Mouse (Mus musculus): ENCODE data around the gene Cstb. TPM values are rescaled to one million over a fixed set of nuclear protein-coding genes. Genes with fewer than 3 reads are reported as not detected.

Cstb gene
- polyA plus RNA-seq, 1 experiment from 2014 or later: 1,296 TPM

GRCm38 (mm10) chr10:78466647-78467046, 41.2 kb downstream of the Cstb start:
- WGBS: 70% methylated on average over 9 of the region's 9 CpGs
- no peak overlapping the region for H3K27ac ChIP-seq (ENCODE audit: low read depth, low read length)
- 0 out of 2 replicates have a peak, but pooled peaks cover 7% of the 10 kb centered on the region for H3K4me1 ChIP-seq (replicated peaks; ENCODE audit: control insufficient read depth, insufficient read depth, low read length)
- H3K27me3 ChIP-seq (replicated peaks; ENCODE audit: control insufficient read depth, insufficient read depth, low read length): no peaks in the 10 kb centered on the region
- no peak overlapping the region for H3K9ac ChIP-seq (ENCODE audit: low read depth, low read length)
- no peak for ATAC-seq
- H3K4me3 ChIP-seq (ENCODE audit: low read depth, low read length): no peak overlapping the region
- TF ChIP-seq CTCF (IDR thresholded peaks at IDR 0.05; ENCODE audit: low read depth): no peak
- no peaks in the 10 kb centered on the region for H3K9me3 ChIP-seq (ENCODE audit: control insufficient read depth)
- no peak overlapping the region for H3K4me2 ChIP-seq (replicated peaks; ENCODE audit: low read depth)
- H3K36me3 ChIP-seq (ENCODE audit: control insufficient read depth, insufficient read depth): no peaks in the 10 kb centered on the region

- H3K4me2 ChIP-seq (replicated peaks; ENCODE audit: low read depth): no peak overlapping the region
- 40% methylated on average over 2 of the region's 2 CpGs for WGBS
- H3K4me1 ChIP-seq (replicated peaks; ENCODE audit: control insufficient read depth, insufficient read depth, low read length): 0 out of 2 replicates have a peak, but pooled peaks cover 3% of the 10 kb centered on the region
- no peak overlapping the region for H3K4me3 ChIP-seq (ENCODE audit: low read depth, low read length)
- no peak overlapping the region for H3K27ac ChIP-seq (ENCODE audit: low read depth, low read length)
- H3K9ac ChIP-seq (ENCODE audit: low read depth, low read length): no peak overlapping the region
- TF ChIP-seq CTCF (IDR thresholded peaks at IDR 0.05; ENCODE audit: low read depth): no peak
- H3K36me3 ChIP-seq (ENCODE audit: control insufficient read depth, insufficient read depth): no peaks in the 10 kb centered on the region
- ATAC-seq: no peak
- no peaks in the 10 kb centered on the region for H3K27me3 ChIP-seq (replicated peaks; ENCODE audit: control insufficient read depth, insufficient read depth, low read length)
- no peaks in the 10 kb centered on the region for H3K9me3 ChIP-seq (ENCODE audit: control insufficient read depth)
Observed at GRCm38 (mm10) chr10:78467761-78468310, 42.4 kb downstream of the Cstb start.

GRCm38 (mm10) chr10:78470582-78471313, 45.3 kb downstream of the Cstb start:
- no peaks in the 10 kb centered on the region for H3K9me3 ChIP-seq (ENCODE audit: control insufficient read depth)
- no peaks in the 10 kb centered on the region for H3K27me3 ChIP-seq (replicated peaks; ENCODE audit: control insufficient read depth, insufficient read depth, low read length)
- H3K27ac ChIP-seq (ENCODE audit: low read depth, low read length): no peak overlapping the region
- H3K36me3 ChIP-seq (ENCODE audit: control insufficient read depth, insufficient read depth): no peaks in the 10 kb centered on the region
- WGBS: 44% methylated on average over 15 of the region's 15 CpGs
- no peak overlapping the region for H3K9ac ChIP-seq (ENCODE audit: low read depth, low read length)
- H3K4me3 ChIP-seq (ENCODE audit: low read depth, low read length): no peak overlapping the region
- no peak for ATAC-seq
- H3K4me1 ChIP-seq (replicated peaks; ENCODE audit: control insufficient read depth, insufficient read depth, low read length): no peaks in the 10 kb centered on the region
- H3K4me2 ChIP-seq (replicated peaks; ENCODE audit: low read depth): 0 out of 2 replicates have a peak overlapping the region, but pooled peaks have one; percentile 27
- no peak for TF ChIP-seq CTCF (IDR thresholded peaks at IDR 0.05; ENCODE audit: low read depth)

- Histone ChIP-seq H3K4me1 (replicated peaks; ENCODE audit: control insufficient read depth, insufficient read depth, low read length) (no peaks in the 10 kb centered on the region), H3K4me3 (ENCODE audit: low read depth, low read length) (no peak overlapping the region), H3K9me3 (ENCODE audit: control insufficient read depth) (no peaks in the 10 kb centered on the region), H3K36me3 (ENCODE audit: control insufficient read depth, insufficient read depth) (no peaks in the 10 kb centered on the region), H3K9ac (ENCODE audit: low read depth, low read length) (no peak overlapping the region), H3K27ac (ENCODE audit: low read depth, low read length) (no peak overlapping the region), H3K27me3 (replicated peaks; ENCODE audit: control insufficient read depth, insufficient read depth, low read length) (no peaks in the 10 kb centered on the region), H3K4me2 (replicated peaks; ENCODE audit: low read depth) (no peak overlapping the region)
- 75% methylated on average over 3 of the region's 3 CpGs for WGBS
- TF ChIP-seq CTCF (IDR thresholded peaks at IDR 0.05; ENCODE audit: low read depth): no peak
- no peak for ATAC-seq
Observed at GRCm38 (mm10) chr10:78472046-78472445, 46.6 kb downstream of the Cstb start.

- no peak overlapping the region for H3K4me2 ChIP-seq (replicated peaks; ENCODE audit: low read depth)
- no peak overlapping the region for H3K4me3 ChIP-seq (ENCODE audit: low read depth, low read length)
- no peaks in the 10 kb centered on the region for H3K4me1 ChIP-seq (replicated peaks; ENCODE audit: control insufficient read depth, insufficient read depth, low read length)
- 40% methylated on average over 5 of the region's 5 CpGs for WGBS
- no peak for ATAC-seq
- H3K36me3 ChIP-seq (ENCODE audit: control insufficient read depth, insufficient read depth): no peaks in the 10 kb centered on the region
- no peak overlapping the region for H3K9ac ChIP-seq (ENCODE audit: low read depth, low read length)
- H3K9me3 ChIP-seq (ENCODE audit: control insufficient read depth): no peaks in the 10 kb centered on the region
- no peaks in the 10 kb centered on the region for H3K27me3 ChIP-seq (replicated peaks; ENCODE audit: control insufficient read depth, insufficient read depth, low read length)
- TF ChIP-seq CTCF (IDR thresholded peaks at IDR 0.05; ENCODE audit: low read depth): no peak
- no peak overlapping the region for H3K27ac ChIP-seq (ENCODE audit: low read depth, low read length)
Observed at GRCm38 (mm10) chr10:78473434-78473833, 48.0 kb downstream of the Cstb start.

GRCm38 (mm10) chr10:78474759-78475158, 49.3 kb downstream of the Cstb start:
- TF ChIP-seq CTCF (IDR thresholded peaks at IDR 0.05; ENCODE audit: low read depth): no peak
- H3K9ac ChIP-seq (ENCODE audit: low read depth, low read length): no peak overlapping the region
- H3K27ac ChIP-seq (ENCODE audit: low read depth, low read length): no peak overlapping the region
- no peak for ATAC-seq
- no peak overlapping the region for H3K4me2 ChIP-seq (replicated peaks; ENCODE audit: low read depth)
- no peaks in the 10 kb centered on the region for H3K27me3 ChIP-seq (replicated peaks; ENCODE audit: control insufficient read depth, insufficient read depth, low read length)
- H3K4me3 ChIP-seq (ENCODE audit: low read depth, low read length): no peak overlapping the region
- H3K9me3 ChIP-seq (ENCODE audit: control insufficient read depth): no peaks in the 10 kb centered on the region
- no peaks in the 10 kb centered on the region for H3K4me1 ChIP-seq (replicated peaks; ENCODE audit: control insufficient read depth, insufficient read depth, low read length)
- WGBS: 49% methylated on average over 8 of the region's 8 CpGs
- no peaks in the 10 kb centered on the region for H3K36me3 ChIP-seq (ENCODE audit: control insufficient read depth, insufficient read depth)

Data from intestine, postnatal 0 days (tissue).